ENCODE assay signal across 21 mouse cellular contexts in genomic region chr4:154772077-154772462, GRCm38 (mm10).
DNase-seq lines count a peak whose midpoint lies in the region; ATAC-seq and TF ChIP-seq lines count a peak whose summit lies in the region.
"Had no signal": no experiment of that assay in that cellular context is flagged by ENCODE, and none has a peak within 500 bp of the region (broad histone marks: within the 10 kb centered on the region; RNA-seq: fewer than 3 reads in every experiment).

No protein-coding gene starts in this region.

- no peak overlapping the region for H3K4me3 ChIP-seq in heart, embryonic 10.5 days
- no peak overlapping the region for H3K4me3 ChIP-seq in heart, adult 2 months
- no peak overlapping the region for H3K4me3 ChIP-seq in embryonic facial prominence, embryonic 11.5 days (ENCODE audit: low read depth, low read length)
- H3K4me3 ChIP-seq in limb, embryonic 13.5 days = no peak overlapping the region
- H3K4me3 ChIP-seq in liver, embryonic 15.5 days (replicated peaks) = no peak overlapping the region
- H3K4me3 ChIP-seq: heart, embryonic 13.5 days; hindbrain, embryonic 15.5 days; intestine, embryonic 15.5 days; layer of hippocampus, adult 2 months; midbrain, embryonic 12.5 days; neural tube, embryonic 12.5 days had no signal

- 0 out of 2 replicates have a peak overlapping the region, but pooled peaks have one; percentile 33 for H3K27ac ChIP-seq in heart, embryonic 10.5 days
- no peak overlapping the region for H3K27ac ChIP-seq in heart, adult 2 months
- no peak overlapping the region for H3K27ac ChIP-seq in embryonic facial prominence, embryonic 11.5 days (replicated peaks; ENCODE audit: low read depth, low read length)
- H3K27ac ChIP-seq in limb, embryonic 13.5 days = no peak overlapping the region
- no peak overlapping the region for H3K27ac ChIP-seq in liver, embryonic 15.5 days (replicated peaks)
- H3K27ac ChIP-seq: heart, embryonic 13.5 days; hindbrain, embryonic 15.5 days; intestine, embryonic 15.5 days; layer of hippocampus, adult 2 months; midbrain, embryonic 12.5 days; neural tube, embryonic 12.5 days had no signal

- no peak for TF ChIP-seq POLR2A in heart, adult 2 months (IDR thresholded peaks at IDR 0.05; ENCODE audit: insufficient read depth, low read depth, low read length)

- WGBS in heart, embryonic 10.5 days = 76% methylated on average over 4 of the region's 4 CpGs
- WGBS in heart, adult 2 months = 78% methylated on average over 4 of the region's 4 CpGs
- 52% methylated on average over 4 of the region's 4 CpGs for WGBS in embryonic facial prominence, embryonic 11.5 days
- 29% methylated on average over 4 of the region's 4 CpGs for WGBS in limb, embryonic 13.5 days
- WGBS in liver, embryonic 15.5 days (ENCODE audit: insufficient replicate concordance) = 42% methylated on average over 4 of the region's 4 CpGs

- no peaks in the 10 kb centered on the region for H3K36me3 ChIP-seq in heart, embryonic 10.5 days
- H3K36me3 ChIP-seq in heart, adult 2 months (ENCODE audit: control insufficient read depth, insufficient read depth, low read length) = no peaks in the 10 kb centered on the region
- no peaks in the 10 kb centered on the region for H3K36me3 ChIP-seq in embryonic facial prominence, embryonic 11.5 days (replicated peaks; ENCODE audit: control insufficient read depth, insufficient read depth, low read depth, low read length)
- H3K36me3 ChIP-seq in limb, embryonic 13.5 days = no peaks in the 10 kb centered on the region
- no peaks in the 10 kb centered on the region for H3K36me3 ChIP-seq in liver, embryonic 15.5 days (replicated peaks)
- H3K36me3 ChIP-seq: G1E; heart, embryonic 13.5 days; hindbrain, embryonic 15.5 days; intestine, embryonic 15.5 days; midbrain, embryonic 12.5 days; neural tube, embryonic 12.5 days had no signal

- DNase-seq in heart, embryonic 10.5 days (ENCODE audit: low spot score) = no peak
- DNase-seq in heart, adult 2 months = no peak
- no peak for DNase-seq in embryonic facial prominence, embryonic 11.5 days (ENCODE audit: low spot score)
- DNase-seq in cerebellum, adult 8-10 months = no peak
- DNase-seq in layer of hippocampus, adult 9-11 months = no peak
- DNase-seq: adrenal gland, postnatal 10 days; cerebellum, postnatal 10 days; gastrocnemius, postnatal 36 days; kidney, postnatal 14 days; thymus, postnatal 14 days had no signal

- no peaks in the 10 kb centered on the region for H3K79me2 ChIP-seq in heart, adult 2 months (replicated peaks; ENCODE audit: control insufficient read depth, insufficient read depth, low read length)

- 0 out of 2 replicates have a peak, but pooled peaks have one; percentile 8 for ATAC-seq in embryonic facial prominence, embryonic 11.5 days (replicated peaks; ENCODE audit: insufficient number of reproducible peaks, low FRiP score, low TSS enrichment, low read depth)
- no peak for ATAC-seq in limb, embryonic 13.5 days (ENCODE audit: low FRiP score, low read depth)
- ATAC-seq in liver, embryonic 15.5 days (ENCODE audit: insufficient read depth) = peak; percentile 65
- ATAC-seq: activated CD4-positive, CD25-positive, alpha-beta regulatory T cell, adult 4 months; forebrain, embryonic 14.5 days; intestine, embryonic 15.5 days had no signal

- no peaks in the 10 kb centered on the region for H3K9me3 ChIP-seq in heart, embryonic 10.5 days
- no peaks in the 10 kb centered on the region for H3K9me3 ChIP-seq in embryonic facial prominence, embryonic 11.5 days (replicated peaks; ENCODE audit: control insufficient read depth, low read length)
- H3K9me3 ChIP-seq in limb, embryonic 13.5 days = no peaks in the 10 kb centered on the region
- no peaks in the 10 kb centered on the region for H3K9me3 ChIP-seq in liver, embryonic 15.5 days (replicated peaks)
- H3K9me3 ChIP-seq: heart, embryonic 13.5 days; hindbrain, embryonic 15.5 days; intestine, embryonic 15.5 days; midbrain, embryonic 12.5 days; neural tube, embryonic 12.5 days had no signal

- H3K9ac ChIP-seq in heart, adult 2 months (ENCODE audit: low read depth, low read length) = no peak overlapping the region
- no peak overlapping the region for H3K9ac ChIP-seq in embryonic facial prominence, embryonic 11.5 days (replicated peaks; ENCODE audit: low read length)
- H3K9ac ChIP-seq in limb, embryonic 13.5 days = no peak overlapping the region
- H3K9ac ChIP-seq in liver, embryonic 15.5 days = no peak overlapping the region
- H3K9ac ChIP-seq: heart, embryonic 13.5 days; hindbrain, embryonic 15.5 days; intestine, embryonic 15.5 days; midbrain, embryonic 12.5 days; neural tube, embryonic 12.5 days had no signal

- peaks cover 24% of the 10 kb centered on the region for H3K4me1 ChIP-seq in heart, embryonic 10.5 days
- H3K4me1 ChIP-seq in heart, adult 2 months (ENCODE audit: control insufficient read depth, insufficient read depth, low read length) = no peaks in the 10 kb centered on the region
- peaks cover 10% of the 10 kb centered on the region for H3K4me1 ChIP-seq in embryonic facial prominence, embryonic 11.5 days (ENCODE audit: control insufficient read depth, insufficient read depth, low read length)
- H3K4me1 ChIP-seq in limb, embryonic 13.5 days = peaks cover 32% of the 10 kb centered on the region
- 0 out of 2 replicates have a peak, but pooled peaks cover 6% of the 10 kb centered on the region for H3K4me1 ChIP-seq in liver, embryonic 15.5 days (replicated peaks)
- H3K4me1 ChIP-seq: heart, embryonic 13.5 days; intestine, embryonic 15.5 days had no signal

- no peak for TF ChIP-seq CTCF in heart, adult 2 months (IDR thresholded peaks at IDR 0.05)

- H3K4me2 ChIP-seq in embryonic facial prominence, embryonic 11.5 days (ENCODE audit: low read depth, low read length) = no peak overlapping the region
- peak overlapping the region; percentile 11; the same call in 1 of the 2 replicates for H3K4me2 ChIP-seq in limb, embryonic 13.5 days (replicated peaks)
- H3K4me2 ChIP-seq in liver, embryonic 15.5 days = no peak overlapping the region
- H3K4me2 ChIP-seq: heart, embryonic 13.5 days; hindbrain, embryonic 15.5 days; intestine, embryonic 15.5 days; midbrain, embryonic 12.5 days; neural tube, embryonic 12.5 days had no signal

- peaks cover 32% of the 10 kb centered on the region for H3K27me3 ChIP-seq in heart, embryonic 10.5 days (ENCODE audit: insufficient read depth, poor library complexity, severe bottlenecking)
- no peaks in the 10 kb centered on the region for H3K27me3 ChIP-seq in heart, adult 2 months (ENCODE audit: control insufficient read depth, insufficient read depth, low read length)
- no peaks in the 10 kb centered on the region for H3K27me3 ChIP-seq in embryonic facial prominence, embryonic 11.5 days (ENCODE audit: control insufficient read depth, insufficient read depth, low read length)
- peaks cover 36% of the 10 kb centered on the region for H3K27me3 ChIP-seq in limb, embryonic 13.5 days
- H3K27me3 ChIP-seq in liver, embryonic 15.5 days = no peaks in the 10 kb centered on the region
- H3K27me3 ChIP-seq: intestine, embryonic 15.5 days had no signal

- no peak for TF ChIP-seq EP300 in heart, adult 2 months (IDR thresholded peaks at IDR 0.05; ENCODE audit: insufficient read depth, low read depth, low read length)

- intact Hi-C loops in heart, adult 2 months (cut with DNase I) = no loop called here
